Mouse (Mus musculus): ENCODE results near the gene Ncoa7.

- TF ChIP-seq CTCF (IDR thresholded peaks at IDR 0.05; ENCODE audit: low read depth) (no peak), EP300 (optimal IDR thresholded peaks at IDR 0.05) (no peak)
These were observed 27.1 kb downstream of the Ncoa7 start for GRCm38 (mm10) chr10:30775987-30776386.
